Mouse (Mus musculus): Measurements from ENCODE around the gene Crtc2. TPM values are rescaled to one million over a fixed set of nuclear protein-coding genes. Genes with fewer than 3 reads are reported as not detected.

Crtc2 gene
- total RNA-seq, 2 experiments from 2014 or later, result 35.4 to 38.8 TPM

DNA sequence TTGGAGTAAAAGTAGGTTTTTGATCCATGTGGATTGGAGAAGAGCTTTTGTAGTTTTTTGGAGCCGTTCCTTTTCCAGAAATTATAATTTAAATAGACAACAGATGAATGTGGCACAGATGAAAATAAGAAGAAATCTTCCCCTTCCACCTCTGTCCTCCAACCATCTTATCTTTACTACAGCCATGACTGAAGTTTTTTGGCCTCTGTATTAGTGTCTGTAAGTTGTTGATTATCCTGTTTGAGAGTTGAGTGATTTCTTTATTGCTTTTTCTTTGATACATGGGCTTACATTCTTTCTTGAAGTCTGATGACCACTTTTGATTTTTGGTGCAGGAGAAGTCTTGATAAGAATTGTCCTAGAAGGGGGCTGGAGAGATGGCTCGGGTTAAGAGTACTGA is 40.7 kb downstream of the Crtc2 start:
- DNase-seq (ENCODE audit: low spot score in 2 of 2), result no peak

GRCm38 (mm10) chr3:90305801-90306200 is 51.8 kb downstream of the Crtc2 start:
- no peak for DNase-seq (ENCODE audit: low spot score in 2 of 2)

- no peak for DNase-seq (ENCODE audit: low spot score in 2 of 2)
Observed at GRCm38 (mm10) chr3:90309589-90309988, 55.6 kb downstream of the Crtc2 start.

- DNase-seq (ENCODE audit: low spot score in 2 of 2), result no peak
Observed at GRCm38 (mm10) chr3:90313367-90313766, 59.4 kb downstream of the Crtc2 start.

Small RNA genes within 50 kb of the gene (microRNA-seq; reads per million reads assigned to microRNA genes)
- 1.2 to 2.1 reads per million in 2 experiments for gene Mir7012

Other genes starting within 250 kb of the Crtc2 start
- 100 to 1,000 TPM; 101 to 108 TPM for gene 4933434E20Rik, start 202.5 kb upstream of the Crtc2 start, total RNA-seq (2021)
- gene Ubap2l, start 201.5 kb upstream of the Crtc2 start, total RNA-seq (2021), result 100 to 1,000 TPM; 163 to 176 TPM
- gene Tpm3, start 181.5 kb upstream of the Crtc2 start, total RNA-seq (2021), result 100 to 1,000 TPM; 183 to 206 TPM
- under 1 TPM; 0.14 to 0.30 TPM for gene Nup210l, start 150.0 kb upstream of the Crtc2 start, total RNA-seq (2021)
- 1,000 to 10,000 TPM in 1 of 2 experiments, 100 to 1,000 TPM in 1; 977 to 1,003 TPM for gene Rps27, start 40.5 kb upstream of the Crtc2 start, total RNA-seq (2021)
- gene Rab13, start 40.5 kb upstream of the Crtc2 start, total RNA-seq (2021), result 1 to 10 TPM; 5.5 to 7.6 TPM
- gene Jtb, start 22.6 kb upstream of the Crtc2 start, total RNA-seq (2021), result 10 to 100 TPM; 43.0 to 43.5 TPM
- under 1 TPM in 1 of 2 experiments, not detected in 1; 0.40 TPM for gene Creb3l4, start 10.7 kb upstream of the Crtc2 start, total RNA-seq (2021)
- gene Slc39a1, start 6.0 kb upstream of the Crtc2 start, total RNA-seq (2021), result 10 to 100 TPM; 43.0 to 43.4 TPM
- 10 to 100 TPM; 33.4 to 37.2 TPM for gene Dennd4b, start 11.0 kb downstream of the Crtc2 start, total RNA-seq (2021)
- gene Gatad2b, start 39.0 kb downstream of the Crtc2 start, total RNA-seq (2021), result 10 to 100 TPM; 86.6 to 91.2 TPM
- 1 to 10 TPM; 5.9 to 9.3 TPM for gene Slc27a3, start 135.8 kb downstream of the Crtc2 start, total RNA-seq (2021)
- gene Ints3, start 179.5 kb downstream of the Crtc2 start, total RNA-seq (2021), result 10 to 100 TPM; 63.1 to 66.1 TPM
- 1 to 10 TPM; 4.6 to 5.0 TPM for gene Npr1, start 211.7 kb downstream of the Crtc2 start, total RNA-seq (2021)
- gene Ilf2, start 222.0 kb downstream of the Crtc2 start, total RNA-seq (2021), result 10 to 100 TPM; 90.2 to 94.9 TPM
- gene Snapin, start 236.9 kb downstream of the Crtc2 start, total RNA-seq (2021), result 10 to 100 TPM; 55.5 to 57.0 TPM